Mouse (Mus musculus) lung, adult 2 months (tissue): ENCODE data around the gene Mgat4b. TPM values are rescaled to one million over a fixed set of nuclear protein-coding genes. Genes with fewer than 3 reads are reported as not detected.

Source experiments
- DNase-seq: peaks from one replicate; pipeline ENCODE4 v3.0.0; 2022
- H3K4me1 ChIP-seq: fragments of 200-500 bp; 2 replicates; pipeline ENCODE4 v1.6.1; 2011; ENCODE audit warnings: low read length; ENCODE audit not compliant: control insufficient read depth, insufficient read depth
- H3K4me3 ChIP-seq: fragments of 200-500 bp; replicated peaks from 2 replicates; pipeline ENCODE3; 2011; ENCODE audit warnings: low read depth, mild to moderate bottlenecking, control low read depth, low read length; ENCODE audit errors: extremely low read depth
- CTCF ChIP-seq: fragments of 200-500 bp; IDR thresholded peaks from 2 replicates; pipeline ENCODE4 v1.5.1; 2011; ENCODE audit warnings: mild to moderate bottlenecking, low read length, control low read depth; ENCODE audit not compliant: insufficient read depth
- POLR2A ChIP-seq: fragments of 200-500 bp; IDR thresholded peaks from 2 replicates; pipeline ENCODE4 v1.6.1; 2011; ENCODE audit warnings: low read depth, mild to moderate bottlenecking, control low read depth, low read length, borderline replicate concordance; ENCODE audit errors: extremely low read depth
- whole genome bisulfite sequencing: fragments of 180-500 bp; shearing (Covaris S2); methylation state at CpG from one replicate; pipeline ENCODE4 v1.1.7; 2018; 5-methylcytosine and 5-hydroxymethylcytosine counted together
- polyA plus RNA-seq: library from polyadenylated mRNA; depleted of rRNA; stranded (reverse); fragments of >200 nt; gene quantifications from 2 replicates; pipeline ENCODE4 v1.2.3, GENCODE M21; 2012; rRNA removed

Gene Mgat4b
- polyA plus RNA-seq, 1 experiment: 77.4 TPM

GRCm38 (mm10) chr11:50277025-50277424 is 66.3 kb downstream of the Mgat4b start:
- DNase-seq: no peak
- Histone ChIP-seq H3K4me1 (peaks cover 8% of the 10 kb centered on the region), H3K4me3 (no peak overlapping the region)
- no peak for TF ChIP-seq CTCF
- no peak for TF ChIP-seq POLR2A

GRCm38 (mm10) chr11:50277706-50278105 is 67.0 kb downstream of the Mgat4b start:
- Histone ChIP-seq H3K4me3 (no peak overlapping the region), H3K4me1 (peaks cover 8% of the 10 kb centered on the region)
- no peak for TF ChIP-seq CTCF
- TF ChIP-seq POLR2A: no peak
- WGBS: 88% methylated on average over 6 of the region's 6 CpGs
- DNase-seq: no peak

GRCm38 (mm10) chr11:50279005-50279404 is 68.3 kb downstream of the Mgat4b start:
- 65% methylated on average over 4 of the region's 4 CpGs for WGBS
- H3K4me1 ChIP-seq: peaks cover 8% of the 10 kb centered on the region
- no peak for DNase-seq
- TF ChIP-seq POLR2A (no peak), CTCF (no peak)
- no peak overlapping the region for H3K4me3 ChIP-seq

- no peak for DNase-seq
- WGBS: 51% methylated on average over 1 of the region's 1 CpGs
These were observed 69.4 kb downstream of the Mgat4b start for GRCm38 (mm10) chr11:50280053-50280452.

More at GRCm38 (mm10) chr11:50280053-50280452, 69.4 kb downstream of the Mgat4b start:
- TF ChIP-seq CTCF: no peak
- H3K4me3 ChIP-seq: no peak overlapping the region
- H3K4me1 ChIP-seq: peaks cover 8% of the 10 kb centered on the region

Other genes starting within 250 kb of the Mgat4b start
- 38.9 and 47.4 TPM in 2 replicates for gene Rnf130, start 185.5 kb upstream of the Mgat4b start, polyA plus RNA-seq
- gene Tbc1d9b, start 79.5 kb upstream of the Mgat4b start, polyA plus RNA-seq: 66.1 and 68.4 TPM in 2 replicates
- 2.7 and 4.5 TPM in 2 replicates for gene Mrnip, start 36.4 kb upstream of the Mgat4b start, polyA plus RNA-seq
- gene Sqstm1, start 63 bp upstream of the Mgat4b start, polyA plus RNA-seq: 249 and 251 TPM in 2 replicates
- gene Ltc4s, start 27.7 kb downstream of the Mgat4b start, polyA plus RNA-seq: 106 and 119 TPM in 2 replicates
- gene Maml1, start 81.4 kb downstream of the Mgat4b start, polyA plus RNA-seq: 19.5 and 22.5 TPM in 2 replicates
- gene Canx, start 114.8 kb downstream of the Mgat4b start, polyA plus RNA-seq: 38.3 and 62.3 TPM in 2 replicates
- gene Cby3, start 143.6 kb downstream of the Mgat4b start, polyA plus RNA-seq: 0.24 and 0.25 TPM in 2 replicates
- gene Hnrnph1, start 166.1 kb downstream of the Mgat4b start, polyA plus RNA-seq: 53.9 and 94.9 TPM in 2 replicates
- 20.0 and 22.1 TPM in 2 replicates for gene Rufy1, start 220.2 kb downstream of the Mgat4b start, polyA plus RNA-seq